Mouse (Mus musculus) embryonic facial prominence, embryonic 14.5 days (tissue): ENCODE measurements around the gene Olfr1360. TPM values are rescaled to one million over a fixed set of nuclear protein-coding genes. Genes with fewer than 3 reads are reported as not detected.
"Not testable (repeated sequence)": the region's sequence is repeated elsewhere in the genome, so short reads cannot be mapped to it uniquely, and the experiment has no call there.

Experiments
- ATAC-seq: fragments of 200-750 bp; cut with Nextera tagmentation; 2 replicates; pipeline ENCODE4 v1.8.0; 2017; ENCODE audit warnings: low read depth, moderate number of reproducible peaks, moderate TSS enrichment
- DNase-seq: peaks from one replicate; pipeline ENCODE4 v3.0.0-alpha.2; 2015; ENCODE audit warnings: low spot score
- H3K27ac ChIP-seq: fragments of 300-500 bp; sonication (generic); replicated peaks from 2 replicates; pipeline ENCODE4 v1.5.1; 2014; ENCODE audit warnings: low read depth, mild to moderate bottlenecking, low read length, moderate library complexity
- H3K27me3 ChIP-seq: fragments of 300-500 bp; sonication (generic); replicated peaks from 2 replicates; pipeline ENCODE4 v1.6.1; 2014; ENCODE audit warnings: low read length; ENCODE audit not compliant: control insufficient read depth, insufficient read depth
- H3K36me3 ChIP-seq: fragments of 300-500 bp; sonication (generic); 2 replicates; pipeline ENCODE4 v1.6.1; 2014; ENCODE audit warnings: low read length, mixed read lengths; ENCODE audit not compliant: control insufficient read depth, insufficient read depth
- H3K4me1 ChIP-seq: fragments of 300-500 bp; sonication (generic); 2 replicates; pipeline ENCODE4 v1.6.1; 2014; ENCODE audit warnings: antibody characterized with exemption, low read length; ENCODE audit not compliant: control insufficient read depth, insufficient read depth
- H3K4me2 ChIP-seq: fragments of 300-500 bp; sonication (generic); 2 replicates; pipeline ENCODE4 v1.6.1; 2014; ENCODE audit warnings: low read depth, mild to moderate bottlenecking, low read length, moderate library complexity, mixed read lengths
- H3K4me3 ChIP-seq: fragments of 300-500 bp; sonication (generic); 2 replicates; pipeline ENCODE4 v1.5.1; 2014; ENCODE audit warnings: low read depth, mild to moderate bottlenecking, low read length
- H3K9ac ChIP-seq: fragments of 300-500 bp; sonication (generic); 2 replicates; pipeline ENCODE4 v1.6.1; 2014; ENCODE audit warnings: low read depth, mild to moderate bottlenecking, low read length, moderate library complexity, mixed read lengths
- H3K9me3 ChIP-seq: fragments of 300-500 bp; sonication (generic); 2 replicates; pipeline ENCODE4 v1.6.1; 2016; ENCODE audit warnings: low read length; ENCODE audit not compliant: control insufficient read depth
- WGBS: fragments of 180-500 bp; shearing (Covaris S2); extraction: QIAGEN DNeasy Blood & Tissue Kit; methylation state at CpG from one replicate; pipeline ENCODE4 v1.1.7; 2014; 5-methylcytosine and 5-hydroxymethylcytosine counted together
- polyA plus RNA-seq: library from polyadenylated mRNA; unstranded; fragments of >200 nt; fragmentation: Nextera tagmentation; extraction: Ambion mirVana; gene quantifications from 2 replicates; pipeline ENCODE4 v1.2.1, GENCODE M21; 2014

Olfr1360 gene
- polyA plus RNA-seq, 1 experiment from 2014 or later: not detected

GRCm38 (mm10) chr13:21716540-21717391, 39.6 kb upstream of the Olfr1360 start:
- not testable (repeated sequence) for H3K36me3 ChIP-seq, H3K27me3 ChIP-seq, H3K9me3 ChIP-seq
- H3K4me3 ChIP-seq: peak overlapping the region; percentile 48
- peak overlapping the region; percentile 69 for H3K9ac ChIP-seq
- WGBS: 0% methylated on average over 8 of the region's 38 CpGs
- peak overlapping the region; percentile 75 for H3K4me2 ChIP-seq
- peak; percentile 61 for DNase-seq
- peaks cover 25% of the 10 kb centered on the region for H3K4me1 ChIP-seq
- ATAC-seq: peak; percentile 4; the same call in 1 of the 2 replicates
- peak overlapping the region; percentile 93 for H3K27ac ChIP-seq

- H3K4me2 ChIP-seq: peak within 1 kb of the TSS; percentile 75
- 0% methylated on average over 23 of the region's 50 CpGs for WGBS
- H3K4me3 ChIP-seq: peak within 1 kb of the TSS; percentile 48
- H3K27me3 ChIP-seq, H3K9me3 ChIP-seq, H3K36me3 ChIP-seq: not testable (repeated sequence)
- DNase-seq (peak; percentile 99), ATAC-seq (peak; percentile 92)
- peaks cover 23% of the 10 kb centered on the region for H3K4me1 ChIP-seq
- peak within 1 kb of the TSS; percentile 93 for H3K27ac ChIP-seq
- H3K9ac ChIP-seq: peak within 1 kb of the TSS; percentile 72
These were observed 38.8 kb upstream of the Olfr1360 start, which contains the start of the genes Hist1h2bl and Hist1h2ai for GRCm38 (mm10) chr13:21715864-21716539. Hist1h2bl (minus strand) TSS chr13:21716143. Hist1h2ai (plus strand) TSS chr13:21716422.

GRCm38 (mm10) chr13:21715131-21715863, 38.1 kb upstream of the Olfr1360 start:
- Histone ChIP-seq H3K27ac (peak overlapping the region; percentile 93), H3K27me3 (no peaks in the 10 kb centered on the region), H3K9ac (peak overlapping the region; percentile 72), H3K9me3 (no peaks in the 10 kb centered on the region), H3K4me1 (peaks cover 18% of the 10 kb centered on the region), H3K4me3 (peak overlapping the region; percentile 48), H3K4me2 (peak overlapping the region; percentile 75), H3K36me3 (no peaks in the 10 kb centered on the region)
- DNase-seq (no peak), ATAC-seq (no peak)
- WGBS: 2% methylated on average over 21 of the region's 22 CpGs

GRCm38 (mm10) chr13:21714725-21715124, 37.5 kb upstream of the Olfr1360 start:
- Histone ChIP-seq H3K9ac (peak overlapping the region; percentile 72), H3K4me3 (peak overlapping the region; percentile 48), H3K36me3 (no peaks in the 10 kb centered on the region), H3K4me2 (peak overlapping the region; percentile 75), H3K9me3 (no peaks in the 10 kb centered on the region), H3K27me3 (no peaks in the 10 kb centered on the region), H3K4me1 (peaks cover 18% of the 10 kb centered on the region), H3K27ac (peak overlapping the region; percentile 93; the same call in 1 of the 2 replicates)
- 1% methylated on average over 7 of the region's 7 CpGs for WGBS
- DNase-seq: peak; percentile 79
- no peak for ATAC-seq

GRCm38 (mm10) chr13:21711698-21712097, 34.5 kb upstream of the Olfr1360 start:
- peaks cover 6% of the 10 kb centered on the region; the same call in 1 of the 2 replicates for H3K4me1 ChIP-seq
- no peak for ATAC-seq
- no peaks in the 10 kb centered on the region for H3K36me3 ChIP-seq
- H3K27me3 ChIP-seq: no peaks in the 10 kb centered on the region
- DNase-seq: no peak
- peak overlapping the region; percentile 55 for H3K4me3 ChIP-seq
- H3K9ac ChIP-seq: peak overlapping the region; percentile 40
- H3K9me3 ChIP-seq: no peaks in the 10 kb centered on the region
- H3K27ac ChIP-seq: no peak overlapping the region
- H3K4me2 ChIP-seq: peak overlapping the region; percentile 56
- 17% methylated on average over 4 of the region's 4 CpGs for WGBS

- H3K9me3 ChIP-seq: no peaks in the 10 kb centered on the region
- ATAC-seq (peak; percentile 81), DNase-seq (peak; percentile 75)
- WGBS: 3% methylated on average over 22 of the region's 22 CpGs
- H3K27ac ChIP-seq: peak overlapping the region; percentile 44; the same call in 1 of the 2 replicates
- H3K27me3 ChIP-seq: no peaks in the 10 kb centered on the region
- H3K36me3 ChIP-seq: no peaks in the 10 kb centered on the region
- peak overlapping the region; percentile 56 for H3K4me2 ChIP-seq
- peak overlapping the region; percentile 40 for H3K9ac ChIP-seq
- peak overlapping the region; percentile 55 for H3K4me3 ChIP-seq
- H3K4me1 ChIP-seq: peaks cover 6% of the 10 kb centered on the region; the same call in 1 of the 2 replicates
These were observed 33.8 kb upstream of the Olfr1360 start for GRCm38 (mm10) chr13:21710821-21711525.

- DNase-seq (peak; percentile 92), ATAC-seq (peak; percentile 80)
- H3K4me3 ChIP-seq: peak overlapping the region; percentile 55
- under 1% methylated on average over 32 of the region's 32 CpGs for WGBS
- H3K9ac ChIP-seq: peak overlapping the region; percentile 64
- H3K4me2 ChIP-seq: peak overlapping the region; percentile 56
- no peaks in the 10 kb centered on the region for H3K27me3 ChIP-seq
- H3K9me3 ChIP-seq: no peaks in the 10 kb centered on the region
- peak overlapping the region; percentile 83 for H3K27ac ChIP-seq
- H3K4me1 ChIP-seq: peaks cover 3% of the 10 kb centered on the region; the same call in 1 of the 2 replicates
- no peaks in the 10 kb centered on the region for H3K36me3 ChIP-seq
These were observed 33.0 kb upstream of the Olfr1360 start for GRCm38 (mm10) chr13:21710031-21710711.
